Mouse (Mus musculus) common myeloid progenitor, adult 5-6 weeks (primary cell): ENCODE results near the gene Sumo2. TPM values are rescaled to one million over a fixed set of nuclear protein-coding genes. Genes with fewer than 3 reads are reported as not detected.
"Not testable (repeated sequence)": the region's sequence is repeated elsewhere in the genome, so short reads cannot be mapped to it uniquely, and the experiment has no call there.

Experiments
- ATAC-seq: replicated peaks from 2 replicates; pipeline ENCODE4 v1.8.0; 2016; ENCODE audit warnings: low read depth, mild to moderate bottlenecking, moderate TSS enrichment, inconsistent platforms; ENCODE audit not compliant: poor library complexity, severe bottlenecking
- total RNA-seq: library from RNA; stranded (forward); fragments of 200-1000, 187-1606 nt; gene quantifications from 2 replicates; pipeline ENCODE4 v1.2.3, GENCODE M21; 2017

The Sumo2 gene
- total RNA-seq, 1 experiment from 2014 or later, result 592 TPM

DNA sequence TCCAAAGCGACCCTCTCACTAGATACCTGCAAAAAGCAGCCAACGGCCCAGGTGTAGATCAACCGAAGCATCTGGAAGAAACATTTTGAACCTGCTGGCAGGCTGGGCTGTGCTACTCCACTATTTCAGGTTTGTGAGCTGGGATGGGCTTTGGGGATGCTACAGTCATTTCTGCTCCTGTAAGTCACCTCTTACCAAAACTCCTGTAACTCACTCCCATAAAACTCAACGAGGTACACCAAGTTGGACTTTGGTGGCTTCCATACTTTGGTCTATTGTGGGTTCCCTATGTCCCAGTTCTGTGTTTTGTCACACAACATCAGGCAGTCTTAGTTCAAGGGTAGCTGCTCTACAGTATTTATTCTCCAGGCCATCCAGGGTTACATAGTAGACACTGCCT lies 15.0 kb downstream of the Sumo2 start:
- no peak for ATAC-seq

DNA sequence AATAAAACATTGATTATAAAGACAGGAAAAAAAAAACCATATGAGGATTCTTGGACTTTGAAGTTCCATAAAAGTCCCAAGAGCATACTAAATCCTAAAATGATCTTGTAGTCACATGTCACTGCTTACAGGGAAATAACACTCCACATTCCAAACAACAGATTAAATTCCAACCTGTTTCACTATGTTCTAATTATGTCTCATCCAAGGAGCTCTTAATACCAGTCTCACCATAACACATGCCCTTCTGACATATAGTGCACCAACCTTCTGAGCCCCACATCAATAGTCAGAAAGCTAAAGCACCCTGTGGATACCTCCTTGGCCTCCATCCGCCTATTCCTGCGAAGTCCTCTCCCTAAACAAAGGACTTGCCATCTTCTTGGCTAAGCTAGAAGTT lies 15.9 kb downstream of the Sumo2 start:
- ATAC-seq, result no peak

DNA sequence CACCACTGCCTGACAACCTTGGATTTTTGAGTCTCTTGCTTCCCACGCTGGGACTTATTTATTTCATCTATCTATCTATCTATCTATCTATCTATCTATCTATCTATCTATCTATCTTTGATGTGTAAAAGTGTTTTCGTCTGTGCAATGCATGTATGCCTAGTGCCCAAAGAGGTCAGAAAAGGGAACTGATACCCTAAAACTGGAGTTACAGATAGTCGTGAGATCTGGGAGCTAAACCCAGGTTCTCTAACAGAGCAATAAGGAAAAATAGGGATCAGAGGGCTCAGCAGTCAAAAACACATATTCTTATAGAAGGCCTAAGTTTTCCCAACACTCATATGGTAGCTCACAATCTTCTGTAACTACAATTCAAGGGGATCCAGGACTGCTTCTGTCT lies 16.5 kb downstream of the Sumo2 start:
- ATAC-seq, result no peak

DNA sequence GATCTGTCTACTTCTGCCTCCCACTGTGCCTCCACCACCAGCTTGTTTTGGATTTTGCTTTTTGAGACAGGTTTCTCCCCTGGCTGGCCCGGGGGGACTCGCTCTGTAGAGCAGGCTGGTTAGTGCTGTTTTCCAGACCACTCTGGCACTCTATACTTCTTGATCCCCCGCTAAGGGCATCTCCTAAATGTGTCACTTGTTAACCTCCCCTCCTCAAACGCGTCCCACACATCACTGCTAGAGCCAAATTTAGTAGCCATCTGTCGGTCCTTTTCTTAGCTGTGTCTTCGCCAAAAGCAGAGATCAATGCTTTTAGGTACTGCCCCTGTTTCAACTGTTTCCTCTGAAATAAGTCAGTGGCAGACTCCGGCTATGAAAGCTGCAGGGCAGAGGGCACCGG lies 17.4 kb downstream of the Sumo2 start:
- no peak for ATAC-seq

DNA sequence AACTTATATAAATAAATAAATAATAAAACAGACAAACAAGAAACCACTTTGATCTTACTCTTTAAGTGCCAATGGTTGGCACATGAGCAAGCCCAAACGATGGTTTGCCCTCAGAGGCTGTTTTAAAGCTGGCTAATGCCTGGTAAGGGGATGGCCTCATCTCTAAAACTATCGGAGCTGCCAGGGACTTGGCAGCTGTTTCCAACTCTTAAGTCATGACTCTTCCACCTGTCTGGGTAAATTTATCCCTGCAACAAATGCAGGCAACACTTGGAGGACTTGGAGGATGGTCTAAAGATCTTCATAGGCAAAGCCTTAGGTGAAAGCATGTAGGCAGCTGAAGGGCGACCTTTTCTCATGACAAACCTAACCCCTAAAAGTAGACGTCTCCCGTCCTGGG lies 19.1 kb downstream of the Sumo2 start:
- no peak for ATAC-seq

DNA sequence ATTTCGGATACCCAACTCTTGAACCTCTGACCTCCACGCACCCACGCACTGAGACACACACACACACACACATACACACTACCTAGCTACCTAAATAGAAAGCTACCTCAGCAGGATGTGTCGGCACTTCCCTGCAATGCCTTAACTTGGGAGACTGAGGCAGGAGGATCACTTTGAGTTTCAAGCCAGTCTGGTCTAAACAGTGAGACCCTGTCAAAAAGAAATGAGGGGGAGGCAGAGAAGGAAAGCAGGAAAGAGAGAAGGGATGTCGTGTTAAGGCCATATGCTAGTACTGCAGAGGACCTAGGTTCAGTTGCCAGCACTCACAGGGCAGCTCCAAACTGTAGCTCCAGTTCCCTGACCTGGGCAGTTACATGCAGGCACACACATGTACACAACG lies 21.1 kb downstream of the Sumo2 start:
- no peak for ATAC-seq

DNA sequence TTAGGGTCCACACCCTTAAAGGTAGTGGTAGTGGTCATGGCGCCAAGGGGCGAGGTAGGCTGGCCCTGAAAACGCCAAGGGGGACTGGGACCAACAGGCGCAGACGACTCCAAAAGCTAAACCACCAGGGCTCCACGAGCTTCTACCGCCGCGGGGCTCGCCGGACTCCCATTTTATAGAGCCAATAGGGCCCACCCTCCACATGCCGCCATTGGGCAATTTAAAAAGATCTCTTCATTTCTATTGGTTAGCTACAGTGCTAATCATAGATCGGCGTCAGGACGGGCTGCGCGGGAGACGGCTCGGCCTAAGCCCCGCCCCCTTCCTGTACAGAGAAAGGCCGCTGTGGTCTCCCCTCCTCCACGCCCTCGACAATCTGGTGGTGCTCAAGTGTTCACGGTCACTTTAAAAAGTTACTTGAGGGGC lies 21.8 kb downstream of the Sumo2 start, which contains the start of gene Jpt1:
Gene Jpt1 (minus strand): TSS at position 150 of the 426 bp plus-strand sequence.
- peak; percentile 81 for ATAC-seq

DNA sequence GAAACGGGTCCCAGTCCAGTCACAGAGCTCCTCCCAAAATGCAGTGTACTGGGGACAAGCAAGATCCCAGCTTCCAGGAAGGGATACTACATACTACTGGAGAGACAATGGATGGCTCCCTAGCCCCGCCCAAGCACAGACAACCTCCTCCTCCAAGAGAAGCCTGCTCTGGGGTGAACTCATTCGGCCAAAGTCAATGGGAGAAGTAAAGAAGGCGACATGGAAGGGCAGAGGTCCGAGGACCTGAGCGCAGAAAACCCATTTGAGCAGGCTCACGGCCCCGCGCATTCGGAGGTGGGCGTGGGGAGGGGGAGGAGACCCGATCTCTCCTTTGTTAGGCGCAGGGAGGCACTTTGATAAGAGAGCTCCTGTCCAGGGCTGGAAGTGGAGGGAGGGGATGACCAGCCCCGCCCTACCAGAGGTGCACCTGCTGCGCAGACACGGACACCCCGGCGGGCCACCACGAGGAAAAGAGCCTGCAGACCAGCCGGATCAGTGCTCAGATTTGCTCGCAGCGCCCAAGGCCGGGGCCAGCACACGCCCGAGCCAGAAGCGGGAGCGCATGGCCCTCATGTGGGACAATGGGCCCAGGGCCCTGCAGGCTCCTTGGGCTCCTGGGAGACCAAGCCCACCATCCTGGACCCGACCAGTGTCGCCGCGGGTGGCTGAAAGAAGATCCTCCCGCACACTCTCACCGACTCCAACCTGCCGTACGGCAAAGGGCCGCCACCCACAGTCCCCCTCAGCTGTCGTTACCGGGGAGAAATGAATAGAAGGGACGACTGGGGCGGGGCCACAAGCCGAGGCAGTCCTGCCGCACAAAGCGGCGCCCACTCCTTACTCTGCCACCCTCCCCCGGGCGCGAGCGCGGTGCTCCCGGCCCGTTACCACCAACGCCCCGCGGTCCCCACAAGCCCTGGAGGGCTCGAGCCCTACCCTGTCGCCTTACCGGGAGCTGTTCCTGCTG lies 22.5 kb downstream of the Sumo2 start:
- 0 out of 2 replicates have a peak, but pooled peaks have one; percentile 1 for ATAC-seq

DNA sequence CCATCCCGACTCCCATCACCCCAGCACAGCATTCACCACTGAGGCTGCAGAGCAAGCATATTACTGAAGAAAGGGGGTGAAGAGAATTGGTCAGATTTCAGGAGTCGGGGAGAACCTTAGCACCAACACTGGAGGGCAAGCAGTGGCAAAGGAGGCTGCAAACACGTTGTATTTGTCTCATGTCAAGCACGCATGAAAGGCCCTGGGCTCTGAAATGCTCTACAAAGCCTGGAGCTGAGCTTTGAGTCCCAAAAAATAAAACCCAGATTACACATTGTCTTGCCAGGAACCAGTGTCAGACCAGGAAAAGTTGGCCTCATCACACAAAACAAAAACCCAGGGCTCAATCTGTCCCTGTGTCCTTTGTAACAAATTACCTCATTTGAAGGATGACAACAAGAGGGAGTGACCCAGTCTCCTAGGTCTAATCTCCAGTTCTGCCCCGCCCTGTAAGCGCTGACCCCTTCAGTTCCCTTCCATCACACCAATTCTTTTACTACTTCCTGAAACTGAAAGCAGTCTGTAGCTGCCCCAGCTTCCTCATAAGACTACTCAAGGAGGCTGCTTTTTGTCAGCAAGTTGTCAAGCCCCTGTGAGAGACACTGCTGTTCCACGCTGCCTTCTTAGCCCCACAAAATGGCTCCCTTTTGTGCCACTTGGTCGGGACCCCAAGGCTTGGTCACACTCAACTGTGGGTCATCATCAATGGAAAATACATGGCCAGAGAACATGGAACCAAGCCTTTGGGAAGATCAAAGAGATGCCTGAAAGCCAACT lies 23.5 kb downstream of the Sumo2 start:
- peak; percentile 31 for ATAC-seq

DNA sequence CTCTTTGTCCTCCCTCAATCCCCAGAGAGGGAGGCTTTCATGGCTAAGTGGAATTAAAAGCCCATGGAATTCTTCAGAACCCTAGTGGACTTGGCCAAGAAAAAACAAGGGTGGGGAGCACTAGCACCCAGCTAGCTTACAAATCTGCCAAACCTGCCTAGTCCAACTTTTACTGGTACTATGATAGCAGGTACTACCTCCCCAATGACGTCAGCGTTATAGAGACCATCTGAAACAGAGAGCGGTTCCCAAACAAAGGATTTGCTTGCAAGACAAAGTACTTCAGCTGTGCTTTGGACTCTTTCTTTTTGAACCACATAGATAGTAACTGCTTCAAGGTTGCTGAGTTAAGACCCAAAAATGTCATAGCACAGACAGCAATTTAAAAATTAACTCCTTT lies 24.1 kb downstream of the Sumo2 start:
- ATAC-seq, result no peak

DNA sequence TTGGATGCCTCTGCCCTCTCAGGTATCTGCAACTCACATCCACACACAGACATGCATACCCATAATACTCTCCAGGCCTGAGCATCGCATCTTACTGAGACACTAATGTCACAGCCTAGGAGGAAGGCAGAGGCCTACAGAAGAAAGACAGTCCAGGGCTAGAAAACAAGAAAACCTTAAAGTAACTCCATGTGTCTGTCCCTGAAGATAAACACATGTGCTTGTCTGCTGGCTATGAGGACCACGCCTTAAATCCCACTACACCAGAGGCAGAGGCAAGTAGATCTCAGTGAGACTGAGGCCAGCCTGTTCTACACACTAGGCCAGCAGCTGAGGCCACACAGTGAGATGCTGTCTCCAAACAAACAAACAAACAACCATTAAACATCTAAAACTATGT lies 25.0 kb downstream of the Sumo2 start:
- ATAC-seq, result no peak

DNA sequence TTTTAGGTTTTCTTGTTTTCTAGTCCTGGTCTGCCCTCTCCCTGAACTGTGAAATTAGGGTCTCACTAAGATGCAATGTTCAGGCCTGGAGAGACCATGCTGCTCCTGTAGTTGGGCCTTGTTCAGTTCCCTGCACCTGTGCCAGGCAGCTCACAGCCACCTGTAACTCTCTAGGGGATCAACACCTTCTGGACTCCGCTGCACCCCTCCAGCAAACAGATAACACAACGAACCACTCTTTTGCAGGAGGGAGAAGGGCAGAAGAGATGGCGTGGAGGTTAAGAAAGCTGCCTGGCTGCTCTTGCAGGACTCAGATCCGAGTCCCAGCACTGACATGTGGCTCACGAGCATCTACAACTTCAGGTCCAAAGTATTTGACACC lies 25.6 kb downstream of the Sumo2 start:
- ATAC-seq, result no peak

DNA sequence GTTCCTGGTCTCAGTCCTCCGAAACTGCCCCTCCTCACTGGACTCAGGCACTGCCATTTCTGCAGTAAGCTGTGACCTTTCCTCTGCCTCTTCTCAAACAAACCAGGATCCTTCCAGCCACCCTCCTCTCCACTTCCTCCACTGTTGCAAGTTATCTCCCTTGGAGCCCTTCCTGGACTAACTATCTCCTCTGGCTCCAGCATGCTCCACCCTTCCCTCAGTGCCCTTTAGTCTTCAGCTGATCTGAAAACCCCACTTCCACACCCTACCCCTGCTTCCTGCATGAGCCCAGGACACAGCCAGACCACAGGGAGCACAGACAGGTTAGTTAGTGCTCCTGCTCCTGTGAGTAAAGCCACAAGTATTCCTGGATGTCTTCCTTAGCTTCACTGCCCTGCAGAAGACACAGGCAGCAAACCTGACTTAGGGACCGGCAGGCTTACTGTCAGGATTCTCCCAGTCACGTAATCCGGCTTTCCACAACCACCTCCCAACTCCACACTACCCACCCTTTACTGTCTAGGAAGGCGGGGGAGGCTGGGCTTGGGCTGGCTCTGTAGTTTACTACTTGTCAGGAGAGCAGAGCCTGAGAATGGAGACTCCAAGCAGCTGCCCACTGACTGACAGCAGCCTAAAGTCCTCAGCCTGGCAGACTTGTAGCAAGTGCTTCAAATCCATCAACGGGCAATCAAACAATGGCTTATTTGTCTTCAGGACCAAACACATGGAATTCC lies 26.1 kb downstream of the Sumo2 start:
- ATAC-seq, result no peak

DNA sequence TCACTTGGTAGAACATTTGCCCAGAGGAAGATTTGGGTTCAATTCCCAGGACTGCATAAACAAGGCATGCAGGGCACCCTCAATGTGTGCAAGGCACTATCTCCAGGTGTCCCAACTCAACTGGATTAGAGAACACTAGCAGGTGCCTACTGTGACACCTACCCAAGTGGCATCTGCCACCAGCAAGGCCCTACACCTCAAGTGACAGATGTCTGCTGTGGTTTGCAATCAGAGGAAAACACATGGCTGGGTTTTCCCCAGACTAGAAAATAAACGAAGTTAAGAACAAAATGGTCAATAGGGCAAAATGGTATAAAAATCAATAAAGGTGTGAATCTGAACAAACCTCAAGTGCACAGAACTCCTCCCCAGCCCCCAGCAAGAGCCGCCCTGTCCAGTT lies 28.0 kb downstream of the Sumo2 start:
- 0 out of 2 replicates have a peak, but pooled peaks have one; percentile 6 for ATAC-seq

DNA sequence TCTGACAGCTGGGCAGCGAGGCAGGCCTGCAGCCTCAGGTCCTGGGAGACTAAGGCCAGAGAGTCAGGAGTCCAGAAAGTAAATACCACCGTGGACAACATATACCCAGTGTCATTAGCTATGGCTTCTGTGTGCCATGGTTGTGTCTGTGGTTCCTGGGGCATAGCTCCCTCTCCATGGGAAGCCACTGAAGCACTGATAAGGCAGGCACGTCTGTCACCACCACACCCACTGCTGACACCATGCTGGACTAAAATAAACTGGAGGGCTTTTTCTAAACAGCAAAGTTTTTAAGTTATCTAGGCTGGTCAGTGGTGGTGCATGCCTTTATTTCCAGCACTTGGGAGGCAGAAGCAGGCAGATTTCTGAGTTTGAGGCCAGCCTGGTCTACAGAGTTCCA lies 29.5 kb downstream of the Sumo2 start:
- ATAC-seq, result peak; percentile 75

DNA sequence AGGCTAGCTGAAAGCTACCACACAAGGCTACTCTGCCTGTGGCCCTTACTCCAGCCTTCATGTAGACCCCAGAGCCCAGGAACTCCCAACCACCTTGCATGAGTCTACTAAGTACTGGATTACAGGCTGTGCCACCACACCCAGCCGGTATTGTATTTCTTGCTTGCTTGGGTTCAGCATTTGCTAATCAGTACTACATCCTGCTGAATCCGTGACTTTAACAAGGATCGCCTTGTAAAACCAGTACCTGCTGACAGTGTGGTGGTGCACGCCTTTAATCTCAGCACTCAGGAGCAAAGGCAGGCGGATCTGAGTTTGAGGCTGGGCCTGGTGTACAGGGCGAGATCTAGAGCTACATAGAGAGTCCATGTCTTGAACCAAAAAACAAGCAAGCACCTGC lies 33.4 kb downstream of the Sumo2 start:
- no peak for ATAC-seq

DNA sequence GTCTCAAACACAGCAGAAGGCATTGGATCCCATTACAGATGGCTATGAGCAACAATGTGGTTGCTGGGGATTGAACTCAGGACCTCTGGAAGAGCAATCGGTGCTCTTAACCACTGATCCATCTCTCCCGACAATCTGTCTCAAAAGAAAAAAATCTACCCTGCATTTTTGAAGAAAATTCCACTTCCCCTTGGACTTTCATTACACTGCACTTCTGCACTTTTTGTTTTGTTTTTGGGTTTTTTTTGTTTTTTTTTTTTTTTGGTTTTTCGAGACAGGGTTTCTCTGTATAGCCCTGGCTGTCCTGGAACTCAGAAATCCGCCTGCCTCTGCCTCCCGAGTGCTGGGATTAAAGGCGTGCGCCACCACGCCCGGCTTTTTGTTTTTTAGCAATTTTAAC lies 39.5 kb downstream of the Sumo2 start:
- ATAC-seq, result not testable (repeated sequence)

DNA sequence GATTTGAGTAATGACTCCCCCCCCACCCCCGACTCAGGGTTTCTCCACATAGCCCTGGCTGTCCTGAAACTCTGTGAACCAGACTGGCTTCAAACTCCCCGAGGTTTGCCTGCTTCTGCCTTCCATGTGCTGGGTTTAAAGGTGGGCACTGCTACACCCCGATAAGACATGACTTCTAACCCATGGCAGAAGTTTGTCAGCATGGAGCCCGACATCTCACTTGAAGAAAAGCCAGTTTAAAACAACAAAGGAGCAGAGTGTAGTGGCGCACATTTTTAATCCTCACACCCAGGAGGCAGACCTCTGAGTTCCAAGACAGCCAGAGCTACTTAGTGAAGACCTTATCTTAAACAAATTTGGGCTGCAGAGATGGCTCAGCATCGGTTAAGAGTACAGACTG lies 43.7 kb downstream of the Sumo2 start:
- ATAC-seq, result no peak

DNA sequence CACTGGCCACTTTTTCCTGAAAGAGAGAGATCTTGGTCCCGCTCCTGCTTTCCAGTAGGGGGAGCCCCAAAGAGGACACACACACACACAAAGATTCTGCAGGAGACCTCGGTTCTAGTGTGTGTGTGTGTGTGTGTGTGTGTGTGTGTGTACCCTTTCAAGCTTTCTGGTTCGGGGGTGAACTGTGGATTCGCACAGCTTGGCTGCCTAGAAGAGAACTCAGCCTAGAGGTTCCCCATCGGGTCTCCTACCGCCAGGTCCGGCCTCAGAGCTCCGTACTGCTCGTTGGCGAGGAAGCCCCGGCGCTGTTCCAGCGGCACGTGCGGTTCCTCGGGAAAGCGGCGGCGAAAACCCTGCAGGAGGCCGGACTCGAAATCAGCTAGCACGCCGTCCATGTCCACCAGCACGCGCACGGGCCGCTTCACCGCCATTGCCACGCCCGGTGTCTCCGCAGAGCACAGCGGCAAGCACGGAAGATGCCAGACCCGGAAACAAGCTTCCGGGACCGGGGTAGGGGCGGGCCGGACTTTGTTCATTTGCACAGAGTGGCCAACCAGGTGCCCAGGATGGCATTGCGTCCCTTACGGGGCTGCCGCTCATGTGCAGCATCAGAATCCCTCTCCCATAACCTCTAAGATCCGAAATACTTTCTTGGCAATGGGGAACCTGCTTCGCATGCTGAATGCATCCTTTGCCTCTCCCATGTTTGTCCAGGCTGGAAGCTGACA lies 44.6 kb downstream of the Sumo2 start, which contains the start of gene Nt5c:
Gene Nt5c (minus strand): TSS at position 507 of the 728 bp plus-strand sequence.
- peak; percentile 94 for ATAC-seq
